Comparison of ENCODE assay signal across 8 mouse cellular contexts in the genomic region with DNA sequence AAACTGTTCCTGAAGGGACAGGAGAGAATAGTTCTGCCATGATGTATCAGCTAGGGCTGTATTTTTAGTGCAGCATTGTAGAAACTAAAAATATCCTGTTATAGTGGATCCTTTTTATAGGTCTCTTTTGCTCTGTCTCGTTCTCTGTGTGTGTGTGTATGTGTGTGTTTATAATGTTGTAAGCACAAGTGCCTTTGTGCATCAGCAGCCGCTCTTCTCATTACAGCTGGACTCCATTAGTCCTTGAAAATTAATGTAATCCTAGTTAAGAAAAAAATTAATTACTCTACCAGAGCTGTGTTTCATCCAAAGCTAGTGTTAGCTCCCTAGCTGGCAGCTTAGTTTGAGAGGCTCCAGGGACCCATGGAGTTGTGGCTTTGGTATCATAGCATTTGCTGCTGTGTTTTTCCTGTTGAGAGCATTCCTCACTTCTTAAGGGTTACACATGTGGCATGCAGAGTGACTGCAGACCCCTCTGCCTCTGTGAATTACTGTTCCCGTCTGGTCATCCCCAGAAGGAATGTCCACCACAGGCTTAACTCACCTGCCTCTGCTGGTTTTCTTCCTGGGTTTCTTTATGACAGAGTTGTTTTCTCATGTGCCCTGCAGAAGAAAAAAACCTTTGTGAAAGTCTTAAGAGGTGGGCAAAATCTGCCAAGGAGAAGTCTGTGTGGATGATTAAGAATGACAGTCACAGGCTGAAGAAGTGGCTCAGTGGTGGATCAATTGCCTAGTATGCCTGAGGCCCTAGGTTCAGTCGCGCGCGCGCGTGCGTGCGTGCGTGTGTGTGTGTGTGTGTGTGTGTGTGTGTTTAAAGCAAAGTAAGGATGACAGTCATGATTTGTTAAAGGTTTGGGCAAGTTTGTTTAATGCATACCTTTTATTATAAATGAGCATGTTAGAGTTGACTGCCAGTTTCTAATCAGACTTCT.
DNase-seq lines count a peak whose midpoint lies in the region; ATAC-seq and TF ChIP-seq lines count a peak whose summit lies in the region.

No protein-coding gene starts in this region.

- peak overlapping the region; percentile 90 for H3K27ac ChIP-seq in kidney, embryonic 16.5 days (ENCODE audit: low read length)
- H3K27ac ChIP-seq in heart, embryonic 13.5 days (replicated peaks), result peak overlapping the region; percentile 98
- H3K27ac ChIP-seq in midbrain, postnatal 0 days (ENCODE audit: low read depth, low read length), result peak overlapping the region; percentile 52

- H3K4me1 ChIP-seq in kidney, embryonic 16.5 days (ENCODE audit: insufficient read depth, low read length), result peaks cover 38% of the 10 kb centered on the region
- H3K4me1 ChIP-seq in heart, embryonic 13.5 days, result peaks cover 73% of the 10 kb centered on the region
- no peaks in the 10 kb centered on the region; the same call in 1 of the 2 replicates for H3K4me1 ChIP-seq in midbrain, postnatal 0 days (ENCODE audit: insufficient read depth, low read length)

- peak overlapping the region; percentile 41; the same call in 1 of the 2 replicates for H3K9ac ChIP-seq in kidney, embryonic 16.5 days (replicated peaks; ENCODE audit: low read length)
- H3K9ac ChIP-seq in heart, embryonic 13.5 days, result peak overlapping the region; percentile 73
- no peak overlapping the region for H3K9ac ChIP-seq in midbrain, postnatal 0 days (replicated peaks; ENCODE audit: low read length, poor library complexity, severe bottlenecking)

- no peaks in the 10 kb centered on the region for H3K27me3 ChIP-seq in kidney, embryonic 16.5 days (ENCODE audit: insufficient read depth, low read length)
- H3K27me3 ChIP-seq in heart, embryonic 13.5 days (replicated peaks), result no peaks in the 10 kb centered on the region
- H3K27me3 ChIP-seq in midbrain, postnatal 0 days (ENCODE audit: insufficient read depth, low read length), result no peaks in the 10 kb centered on the region

- no peak overlapping the region for H3K4me2 ChIP-seq in kidney, embryonic 16.5 days (replicated peaks; ENCODE audit: low read depth, low read length)
- peak overlapping the region; percentile 61 for H3K4me2 ChIP-seq in heart, embryonic 13.5 days
- no peak overlapping the region for H3K4me2 ChIP-seq in midbrain, postnatal 0 days (ENCODE audit: low read depth, low read length, poor library complexity, severe bottlenecking)

- no peak overlapping the region for H3K4me3 ChIP-seq in kidney, embryonic 16.5 days (ENCODE audit: low read length)
- H3K4me3 ChIP-seq in heart, embryonic 13.5 days, result peak overlapping the region; percentile 30; the same call in 1 of the 2 replicates
- H3K4me3 ChIP-seq in midbrain, postnatal 0 days (ENCODE audit: low read depth, low read length), result no peak overlapping the region

- WGBS in kidney, embryonic 16.5 days, result 75% methylated on average over 12 of the region's 12 CpGs
- WGBS in heart, embryonic 13.5 days, result 73% methylated on average over 12 of the region's 12 CpGs
- WGBS in midbrain, postnatal 0 days, result 52% methylated on average over 12 of the region's 12 CpGs

- no peak for TF ChIP-seq CTCF in midbrain, postnatal 0 days (IDR thresholded peaks at IDR 0.05)

- H3K36me3 ChIP-seq in kidney, embryonic 16.5 days (ENCODE audit: insufficient read depth, low read length), result 0 out of 2 replicates have a peak, but pooled peaks cover 2% of the 10 kb centered on the region
- H3K36me3 ChIP-seq in heart, embryonic 13.5 days, result no peaks in the 10 kb centered on the region
- H3K36me3 ChIP-seq in midbrain, postnatal 0 days (ENCODE audit: insufficient read depth, low read length), result no peaks in the 10 kb centered on the region

- no peak for DNase-seq in kidney, postnatal 36 days
- peak; percentile 42 for DNase-seq in embryo, embryonic 10 days (ENCODE audit: low spot score)
- peak; percentile 10 for DNase-seq in midbrain, postnatal 0 days (ENCODE audit: low spot score)
- no peak for DNase-seq in frontal cortex, postnatal 14 days (ENCODE audit: low spot score in 2 of 2)
- no peak for DNase-seq in left cerebral cortex, adult 8-10 months (ENCODE audit: low spot score in 2 of 2)
- DNase-seq in layer of hippocampus, adult 9-10 months (ENCODE audit: low spot score), result no peak

- ATAC-seq in kidney, embryonic 16.5 days (ENCODE audit: low FRiP score, low TSS enrichment), result no peak
- no peak for ATAC-seq in heart, embryonic 13.5 days (ENCODE audit: extremely low read depth, insufficient number of reproducible peaks, low FRiP score, low TSS enrichment)
- ATAC-seq in midbrain, postnatal 0 days (ENCODE audit: low FRiP score), result no peak

- H3K9me3 ChIP-seq in kidney, embryonic 16.5 days (ENCODE audit: low read length), result no peaks in the 10 kb centered on the region
- H3K9me3 ChIP-seq in heart, embryonic 13.5 days, result no peaks in the 10 kb centered on the region
- no peaks in the 10 kb centered on the region for H3K9me3 ChIP-seq in midbrain, postnatal 0 days (ENCODE audit: low read length)

Comparison
In these comparisons a context has a peak if more than half of its experiments do, and no peak if none do; other contexts are left out.
1. DNase-seq: peak in embryo, embryonic 10 days (single experiment) and midbrain, postnatal 0 days (single experiment); none in kidney, postnatal 36 days (0 of 2), frontal cortex, postnatal 14 days (0 of 2), left cerebral cortex, adult 8-10 months (0 of 2) and layer of hippocampus, adult 9-10 months (single experiment).
2. Peak in every context shown above with its lines, with median percentiles within 50 percentile points of each other: H3K27ac ChIP-seq.